Mouse (Mus musculus): ENCODE results near the gene Btrc.
A peak's percentile ranks its signal among the peaks of the same experiment; 100 is the strongest.
"Not testable (repeated sequence)": the region's sequence is repeated elsewhere in the genome, so short reads cannot be mapped to it uniquely, and the experiment has no call there.

Gene Btrc

DNA sequence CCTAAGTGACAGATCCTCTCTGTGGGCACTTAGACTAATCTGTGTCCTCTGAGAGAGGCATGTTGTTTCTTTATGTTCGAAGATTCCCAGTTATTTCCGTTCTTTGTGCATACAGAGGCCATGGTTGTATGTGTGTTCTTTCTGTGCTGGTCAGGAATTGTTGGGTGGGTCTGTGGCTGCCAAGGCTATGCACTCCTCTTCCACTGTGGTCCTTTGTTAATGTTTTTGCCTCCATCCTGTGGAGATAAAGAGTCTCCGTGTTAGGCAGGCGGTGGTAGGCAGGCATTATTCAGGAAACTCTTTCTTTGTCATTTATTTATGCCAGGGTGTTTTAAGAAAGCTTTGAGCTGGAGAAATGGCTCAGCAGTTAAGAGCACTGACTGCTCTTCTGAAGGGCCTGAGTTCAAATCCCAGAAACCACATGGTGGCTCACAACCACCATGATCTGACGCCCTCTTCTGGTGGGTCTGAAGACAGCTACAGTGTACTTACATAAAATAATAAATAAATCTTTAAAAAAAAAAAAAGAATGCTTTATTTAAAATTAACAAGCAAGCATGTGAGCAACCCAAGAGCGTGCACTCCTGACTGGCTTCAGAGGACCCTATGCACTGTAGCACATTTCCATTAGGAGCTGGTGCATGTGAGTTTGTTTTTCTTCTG, 67.6 kb downstream of the Btrc start:
- no peak for DNase-seq (ENCODE audit: low spot score)

DNA sequence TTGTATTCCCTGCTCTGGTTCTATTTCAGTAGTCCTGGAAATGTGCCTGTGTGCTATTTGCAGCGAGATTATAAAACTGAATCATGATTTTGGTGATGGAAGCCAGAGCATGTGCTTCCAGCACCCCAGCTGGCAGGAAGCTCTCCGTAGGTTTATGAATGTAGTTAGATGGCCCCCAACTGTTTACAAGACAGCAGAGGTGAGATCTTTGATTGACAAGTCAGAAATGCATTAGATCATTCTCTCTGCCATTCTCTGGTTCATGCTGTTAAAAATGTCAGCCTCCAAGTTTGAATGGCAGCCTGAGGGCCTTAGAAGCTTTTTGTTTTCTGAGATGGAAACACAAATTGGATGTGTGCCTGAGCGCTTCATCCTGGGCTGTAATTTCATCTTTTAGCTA, 68.8 kb downstream of the Btrc start:
- no peak for DNase-seq (ENCODE audit: low spot score)

- not testable (repeated sequence) for DNase-seq (ENCODE audit: low spot score)
Measured at GRCm38 (mm10) chr19:45436019-45436418, 72.5 kb downstream of the Btrc start.

- DNase-seq (ENCODE audit: low spot score) = no peak
Measured at GRCm38 (mm10) chr19:45437175-45437574, 73.6 kb downstream of the Btrc start.

- no peak for DNase-seq (ENCODE audit: low spot score)
Measured at GRCm38 (mm10) chr19:45438191-45438590, 74.7 kb downstream of the Btrc start.

- no peak for DNase-seq (ENCODE audit: low spot score)
Measured at GRCm38 (mm10) chr19:45438928-45439846, 75.7 kb downstream of the Btrc start.

- no peak for DNase-seq (ENCODE audit: low spot score)
Measured at GRCm38 (mm10) chr19:45440554-45441175, 77.1 kb downstream of the Btrc start.

DNA sequence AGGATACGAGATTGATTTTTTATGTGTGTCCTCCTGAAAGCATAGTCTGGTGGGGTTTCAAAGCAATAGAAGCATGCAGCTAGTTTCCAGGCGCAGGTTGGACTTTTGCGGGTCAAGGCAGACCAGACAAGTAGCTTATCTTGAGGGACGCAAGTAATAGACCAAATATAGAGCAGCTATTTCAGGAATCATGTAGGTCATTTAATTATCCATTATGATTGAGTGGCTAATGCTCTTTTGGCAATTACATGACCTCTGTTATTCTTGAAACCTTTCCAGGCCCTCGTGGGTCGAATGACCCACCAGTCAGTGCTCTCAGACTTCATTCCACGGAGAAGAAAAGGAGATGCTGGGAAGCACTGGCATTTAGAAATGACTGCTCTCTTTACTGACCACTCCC, 78.2 kb downstream of the Btrc start:
- no peak for DNase-seq (ENCODE audit: low spot score)

DNA sequence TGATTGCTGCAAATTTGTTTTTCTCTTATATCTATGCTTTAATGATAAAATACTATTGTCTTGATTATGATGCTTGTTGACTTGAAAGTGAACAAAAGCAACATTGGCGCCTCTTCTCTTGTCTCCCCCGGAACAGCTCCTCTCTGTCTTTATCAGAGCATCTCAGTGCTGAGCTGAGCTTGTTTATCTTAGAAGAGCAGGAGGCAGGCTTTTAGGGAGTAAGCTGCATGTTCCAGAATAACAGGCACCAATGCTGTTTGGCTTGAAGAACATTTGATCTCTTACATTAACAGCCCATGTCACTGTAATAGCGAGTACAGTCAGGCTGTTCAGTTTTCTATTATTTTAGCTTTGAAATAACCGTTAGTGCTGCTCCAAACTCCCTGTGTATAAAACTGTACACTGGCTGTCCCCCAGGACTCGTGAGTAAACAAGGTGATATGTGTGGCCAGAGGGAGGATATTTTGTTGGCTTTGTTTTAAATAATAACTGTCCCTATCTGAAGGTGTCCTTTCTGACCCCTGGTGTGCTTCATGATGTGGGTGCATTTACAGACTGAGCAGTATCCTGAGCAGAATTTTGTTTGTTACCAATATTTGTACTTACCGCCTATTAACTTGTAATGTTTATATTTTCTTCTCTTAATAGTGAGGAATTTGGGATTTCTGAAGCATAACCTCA, 81.9 kb downstream of the Btrc start:
- no peak for DNase-seq (ENCODE audit: low spot score)

- no peak for DNase-seq (ENCODE audit: low spot score)
Measured at GRCm38 (mm10) chr19:45446631-45447030, 83.1 kb downstream of the Btrc start.

GRCm38 (mm10) chr19:45447222-45447621, 83.7 kb downstream of the Btrc start:
- no peak for DNase-seq (ENCODE audit: low spot score)

- no peak for DNase-seq (ENCODE audit: low spot score)
Measured at GRCm38 (mm10) chr19:45447886-45448285, 84.4 kb downstream of the Btrc start.

DNA sequence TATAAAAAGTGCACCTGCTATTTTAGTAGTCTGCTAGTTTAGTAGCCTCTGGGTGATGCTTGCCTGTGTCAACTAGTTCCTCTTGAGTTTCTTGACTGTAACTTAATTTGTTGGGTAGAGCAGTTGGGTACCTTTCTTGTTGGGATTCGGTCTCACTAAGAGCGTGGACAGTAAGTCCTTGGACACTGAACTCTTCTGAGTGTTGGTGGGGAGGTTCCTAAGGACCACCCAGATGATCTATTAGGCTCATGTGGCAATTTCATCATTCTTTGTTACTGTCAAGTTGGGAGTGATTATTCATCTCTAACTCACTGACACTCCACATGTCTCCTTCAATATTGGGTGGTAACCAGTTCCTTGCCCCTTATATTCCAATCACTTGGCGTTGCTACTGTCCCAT, 90.9 kb downstream of the Btrc start:
- DNase-seq (ENCODE audit: low spot score) = no peak

GRCm38 (mm10) chr19:45456896-45457295, 93.4 kb downstream of the Btrc start:
- DNase-seq (ENCODE audit: low spot score) = no peak

DNA sequence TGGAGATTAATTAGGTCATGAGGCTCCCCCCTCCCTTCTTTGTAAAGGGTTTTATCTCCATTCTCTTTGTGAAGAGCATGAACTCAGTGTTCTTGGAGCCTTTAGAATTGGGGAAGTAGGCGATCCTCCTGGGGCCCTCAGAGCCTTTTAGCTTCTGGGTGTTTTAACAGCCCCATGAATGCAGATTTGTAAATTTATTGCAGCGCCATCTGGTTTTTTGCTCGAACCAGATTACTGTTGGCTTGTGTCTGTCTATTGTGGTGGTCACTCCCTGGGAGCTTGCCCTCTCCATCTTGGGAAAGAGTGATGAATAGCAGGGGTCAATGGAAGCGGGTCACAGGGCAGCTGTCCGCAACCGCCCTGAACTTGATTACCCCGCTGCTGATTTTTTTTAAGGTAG, 95.2 kb downstream of the Btrc start:
- DNase-seq (ENCODE audit: low spot score) = no peak

DNA sequence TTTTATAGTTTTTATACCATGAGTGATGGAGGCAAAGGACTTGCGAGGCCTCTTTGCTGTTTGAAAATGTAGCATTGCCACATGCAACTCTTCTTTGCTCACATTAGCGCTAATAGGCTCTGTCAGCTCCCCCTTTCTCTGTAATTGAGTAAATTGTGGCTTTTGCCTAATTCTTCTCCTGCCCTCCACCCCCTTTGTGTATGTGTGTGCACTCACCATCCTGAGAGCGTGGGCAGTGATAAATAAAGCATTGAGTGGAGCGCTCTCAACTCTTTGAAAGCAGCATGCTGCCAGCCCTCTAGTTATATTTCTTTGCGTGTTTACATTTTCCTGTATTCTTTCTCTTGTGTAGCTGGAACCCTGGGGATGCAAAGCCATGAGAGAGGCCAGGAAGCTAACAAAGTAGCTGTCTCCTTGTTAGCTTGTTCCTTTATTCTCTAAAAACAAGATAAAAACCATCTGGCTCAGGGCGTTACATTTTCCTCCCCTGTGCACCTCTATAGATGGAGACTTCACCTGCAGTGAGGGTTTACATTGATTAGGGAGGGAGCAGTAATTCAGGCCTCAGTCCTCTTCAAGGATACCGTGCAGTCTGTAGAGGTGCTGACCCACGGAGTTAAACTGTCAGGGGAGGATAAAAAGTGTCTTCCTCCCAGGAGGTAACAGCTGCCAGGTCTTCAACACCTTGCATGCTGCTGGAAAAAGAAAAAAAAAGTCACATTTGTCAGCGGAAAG, 96.6 kb downstream of the Btrc start:
- DNase-seq (ENCODE audit: low spot score) = peak; percentile 25

- no peak for DNase-seq (ENCODE audit: low spot score)
Measured at GRCm38 (mm10) chr19:45460749-45461736, 97.5 kb downstream of the Btrc start.

- no peak for DNase-seq (ENCODE audit: low spot score)
Measured at GRCm38 (mm10) chr19:45469760-45470159, 106.2 kb downstream of the Btrc start.

- DNase-seq (ENCODE audit: low spot score) = no peak
Measured at GRCm38 (mm10) chr19:45472691-45473520, 109.4 kb downstream of the Btrc start.
